Mouse (Mus musculus): ENCODE results near the gene Ehhadh.

Gene Ehhadh

GRCm38 (mm10) chr16:21735638-21736037 is 52.0 kb downstream of the Ehhadh start:
- DNase-seq (ENCODE audit: low spot score in 2 of 2): no peak

GRCm38 (mm10) chr16:21727897-21728364 is 59.7 kb downstream of the Ehhadh start:
- peak; percentile 23 to 66 for DNase-seq (ENCODE audit: low spot score in 2 of 2)

- no peak for DNase-seq (ENCODE audit: low spot score in 2 of 2)
Observed at GRCm38 (mm10) chr16:21727421-21727820, 60.2 kb downstream of the Ehhadh start.

- DNase-seq (ENCODE audit: low spot score in 2 of 2): no peak
Observed at GRCm38 (mm10) chr16:21724261-21724660, 63.3 kb downstream of the Ehhadh start.

GRCm38 (mm10) chr16:21719770-21720169 is 67.8 kb downstream of the Ehhadh start:
- no peak for DNase-seq (ENCODE audit: low spot score in 2 of 2)

- DNase-seq (ENCODE audit: low spot score in 2 of 2): peak; percentile 27 to 39
Observed at GRCm38 (mm10) chr16:21714516-21714915, 73.1 kb downstream of the Ehhadh start.

Measured in frontal cortex, postnatal 10 days (tissue).